Mouse (Mus musculus) stomach, postnatal 0 days (tissue): ENCODE data around the gene Akt2.

Experiments used
- CTCF ChIP-seq: IDR thresholded peaks from 2 replicates; pipeline ENCODE4 v1.5.1; 2016; ENCODE audit warnings: antibody characterized with exemption, low read depth, mild to moderate bottlenecking, moderate library complexity
- EP300 ChIP-seq: optimal IDR thresholded peaks from 2 replicates; pipeline ENCODE3; 2016; ENCODE audit warnings: antibody characterized with exemption

DNA sequence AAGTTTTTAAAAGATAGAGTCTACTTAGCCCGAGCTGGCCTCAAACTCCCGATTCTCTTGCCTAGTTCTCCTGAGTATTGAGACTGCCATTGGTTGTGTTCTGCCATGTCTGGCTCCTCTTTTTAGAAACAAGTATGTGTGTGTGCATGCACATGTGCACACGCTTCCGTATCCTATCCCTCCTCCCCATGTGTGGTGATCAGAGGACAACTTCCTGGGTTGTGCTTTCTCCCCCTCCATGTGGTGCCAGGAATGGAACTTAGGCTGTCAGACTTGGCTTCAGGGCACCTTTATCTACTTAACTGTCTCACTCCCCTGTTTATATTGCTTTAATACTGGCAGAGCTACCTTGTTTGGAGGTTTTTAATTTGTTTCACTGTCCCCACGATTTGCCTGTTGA is 93.9 kb downstream of the Akt2 start:
- TF ChIP-seq CTCF (no peak), EP300 (no peak)
